In the genomic region with DNA sequence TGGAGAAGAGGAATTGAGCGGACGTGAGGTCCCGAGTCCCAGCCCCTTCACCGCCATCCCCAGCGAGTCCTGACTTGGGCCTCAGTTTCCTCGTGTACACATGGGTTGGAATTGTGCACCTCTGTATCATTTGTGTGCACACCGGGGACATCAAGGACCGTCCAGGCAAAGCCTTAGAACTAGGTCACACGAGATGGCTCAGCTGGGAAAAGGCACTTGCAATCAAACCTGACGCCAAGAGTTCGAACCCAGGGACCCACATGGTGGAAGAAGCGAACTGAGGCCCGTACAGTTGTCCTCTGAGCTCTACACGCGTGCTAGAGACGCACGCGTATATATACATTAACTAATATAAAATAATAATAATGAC, we compare ENCODE assay signal across 7 mouse cellular contexts. TPM values are rescaled to one million over a fixed set of nuclear protein-coding genes. Genes with fewer than 3 reads are reported as not detected.
DNase-seq lines count a peak whose midpoint lies in the region; ATAC-seq and TF ChIP-seq lines count a peak whose summit lies in the region.

No protein-coding gene starts in this region.

- H3K27me3 ChIP-seq in lung, postnatal 0 days (replicated peaks; ENCODE audit: insufficient read depth, low read length), result no peaks in the 10 kb centered on the region
- no peaks in the 10 kb centered on the region for H3K27me3 ChIP-seq in limb, embryonic 11.5 days (ENCODE audit: control insufficient read depth, insufficient read depth, low read length)
- H3K27me3 ChIP-seq in small intestine, adult 2 months (ENCODE audit: control insufficient read depth, insufficient read depth, low read length), result no peaks in the 10 kb centered on the region

- no peaks in the 10 kb centered on the region for H3K9me3 ChIP-seq in lung, postnatal 0 days (ENCODE audit: low read length)
- no peaks in the 10 kb centered on the region for H3K9me3 ChIP-seq in limb, embryonic 11.5 days (ENCODE audit: control insufficient read depth, low read length)

- H3K9ac ChIP-seq in lung, postnatal 0 days (replicated peaks; ENCODE audit: low read depth), result peak overlapping the region; percentile 66
- H3K9ac ChIP-seq in limb, embryonic 11.5 days (ENCODE audit: low read length), result peak overlapping the region; percentile 64

- TF ChIP-seq EP300 in lung, postnatal 0 days (IDR thresholded peaks at IDR 0.05), result no peak

- 6% methylated on average over 15 of the region's 18 CpGs for WGBS in lung, postnatal 0 days
- 5% methylated on average over 18 of the region's 18 CpGs for WGBS in limb, embryonic 11.5 days
- 4% methylated on average over 18 of the region's 18 CpGs for WGBS in small intestine, adult 2 months

- H3K36me3 ChIP-seq in lung, postnatal 0 days (ENCODE audit: insufficient read depth, low read length), result no peaks in the 10 kb centered on the region
- H3K36me3 ChIP-seq in limb, embryonic 11.5 days (ENCODE audit: control insufficient read depth, insufficient read depth, low read length), result no peaks in the 10 kb centered on the region; the same call in 1 of the 2 replicates
- no peaks in the 10 kb centered on the region for H3K36me3 ChIP-seq in small intestine, adult 2 months (ENCODE audit: control insufficient read depth, insufficient read depth, low read length)

- DNase-seq in lung, postnatal 0 days (ENCODE audit: low spot score), result no peak
- no peak for DNase-seq in lung, adult 18-20 months
- DNase-seq in limb, embryonic 11.5 days (ENCODE audit: low spot score), result peak; percentile 58
- DNase-seq in ovary, postnatal 10 days (ENCODE audit: low spot score), result no peak

- H3K4me1 ChIP-seq in lung, postnatal 0 days (ENCODE audit: insufficient read depth, low read depth, low read length), result peaks cover 5% of the 10 kb centered on the region
- H3K4me1 ChIP-seq in embryonic fibroblast, embryonic 13.5 days (ENCODE audit: control insufficient read depth, insufficient read depth, low read length), result no peaks in the 10 kb centered on the region
- peaks cover 3% of the 10 kb centered on the region for H3K4me1 ChIP-seq in limb, embryonic 11.5 days (ENCODE audit: control insufficient read depth, insufficient read depth, low read length)
- H3K4me1 ChIP-seq in small intestine, adult 2 months (ENCODE audit: control insufficient read depth, insufficient read depth, insufficient read length, low read length), result peaks cover 16% of the 10 kb centered on the region

- TF ChIP-seq CTCF in lung, postnatal 0 days (IDR thresholded peaks at IDR 0.05), result no peak
- TF ChIP-seq CTCF in embryonic fibroblast, embryonic 13.5 days (IDR thresholded peaks at IDR 0.05; ENCODE audit: borderline replicate concordance, insufficient read depth, low read length), result no peak
- TF ChIP-seq CTCF in small intestine, adult 2 months (IDR thresholded peaks at IDR 0.05; ENCODE audit: extremely low read depth, insufficient read length, insufficient replicate concordance, low read depth, low read length), result no peak

- no peak for ATAC-seq in lung, postnatal 0 days
- ATAC-seq in limb, embryonic 11.5 days (ENCODE audit: insufficient number of reproducible peaks, low FRiP score, low TSS enrichment, low read depth), result no peak
- no peak for ATAC-seq in megakaryocyte-erythroid progenitor cell, adult 5-6 weeks (replicated peaks; ENCODE audit: low FRiP score, low TSS enrichment, poor library complexity, severe bottlenecking)

- peak overlapping the region; percentile 67 for H3K4me3 ChIP-seq in lung, postnatal 0 days (ENCODE audit: low read depth, low read length)
- H3K4me3 ChIP-seq in embryonic fibroblast, embryonic 13.5 days (ENCODE audit: insufficient read depth, low read length), result peak overlapping the region; percentile 68
- peak overlapping the region; percentile 81 for H3K4me3 ChIP-seq in limb, embryonic 11.5 days (ENCODE audit: low read depth, low read length)
- peak overlapping the region; percentile 83 for H3K4me3 ChIP-seq in small intestine, adult 2 months (ENCODE audit: low read depth, low read length)

- no peak for TF ChIP-seq POLR2A in embryonic fibroblast, embryonic 13.5 days (IDR thresholded peaks at IDR 0.05; ENCODE audit: low read depth, low read length)
- no peak for TF ChIP-seq POLR2A in small intestine, adult 2 months (IDR thresholded peaks at IDR 0.05; ENCODE audit: low read depth, low read length)

- peak overlapping the region; percentile 81; the same call in 1 of the 2 replicates for H3K27ac ChIP-seq in lung, postnatal 0 days (ENCODE audit: low read length)
- H3K27ac ChIP-seq in embryonic fibroblast, embryonic 13.5 days (ENCODE audit: insufficient read depth, low read length), result no peak overlapping the region
- peak overlapping the region; percentile 39; the same call in 1 of the 2 replicates for H3K27ac ChIP-seq in limb, embryonic 11.5 days (replicated peaks; ENCODE audit: low read depth, low read length)
- no peak overlapping the region for H3K27ac ChIP-seq in small intestine, adult 2 months (ENCODE audit: insufficient read depth, low read depth, low read length)

- peak overlapping the region; percentile 83 for H3K4me2 ChIP-seq in lung, postnatal 0 days (replicated peaks; ENCODE audit: low read depth, low read length)
- H3K4me2 ChIP-seq in limb, embryonic 11.5 days (ENCODE audit: low read depth, severe bottlenecking), result peak overlapping the region; percentile 96

RNA-seq across cellular contexts. Expression of gene Bloc1s3, which starts 0.6 kb away (rescaled TPM):
- 2.6 and 3.0 TPM in 2 replicates for polyA plus RNA-seq in lung, postnatal 0 days (2015; fragmentation: Nextera tagmentation; extraction: Ambion mirVana)
- polyA plus RNA-seq in embryonic fibroblast, embryonic 13.5 days (2011; ENCODE audit: insufficient read length, low read depth, missing spikeins), result 5.9 and 6.1 TPM in 2 replicates
- polyA plus RNA-seq in limb, embryonic 11.5 days (2014; fragmentation: Nextera tagmentation; extraction: Ambion mirVana), result 2.3 and 2.7 TPM in 2 replicates
- 11.9 and 24.9 TPM in 2 replicates for polyA plus RNA-seq in small intestine, adult 2 months (2012; rRNA removed)
- total RNA-seq in megakaryocyte-erythroid progenitor cell, adult 5-6 weeks (2014; fragmentation: Nextera tagmentation), result 3.4 and 3.6 TPM in 2 replicates
- total RNA-seq in megakaryocyte-erythroid progenitor cell, adult 5-6 weeks (2017), result 3.6 and 4.7 TPM in 2 replicates

RNA-seq across cellular contexts. Expression of gene Trappc6a, which starts 0.6 kb away (rescaled TPM):
- polyA plus RNA-seq in lung, postnatal 0 days (2015; fragmentation: Nextera tagmentation; extraction: Ambion mirVana), result 85.5 and 91.9 TPM in 2 replicates
- polyA plus RNA-seq in embryonic fibroblast, embryonic 13.5 days (2011; ENCODE audit: insufficient read length, low read depth, missing spikeins), result 15.2 and 23.4 TPM in 2 replicates
- polyA plus RNA-seq in limb, embryonic 11.5 days (2014; fragmentation: Nextera tagmentation; extraction: Ambion mirVana), result 73.3 and 82.3 TPM in 2 replicates
- 56.3 and 120 TPM in 2 replicates for polyA plus RNA-seq in small intestine, adult 2 months (2012; rRNA removed)
- 89.3 and 96.3 TPM in 2 replicates for total RNA-seq in megakaryocyte-erythroid progenitor cell, adult 5-6 weeks (2014; fragmentation: Nextera tagmentation)
- 22.6 and 23.6 TPM in 2 replicates for total RNA-seq in megakaryocyte-erythroid progenitor cell, adult 5-6 weeks (2017)

RNA-seq across cellular contexts. Expression of gene Nkpd1, which starts 10.0 kb away (rescaled TPM):
- 0.05 and 0.15 TPM in 2 replicates for polyA plus RNA-seq in lung, postnatal 0 days (2015; fragmentation: Nextera tagmentation; extraction: Ambion mirVana)
- polyA plus RNA-seq in embryonic fibroblast, embryonic 13.5 days (2011; ENCODE audit: insufficient read length, low read depth, missing spikeins), result not detected in 2 replicates
- 0.12 and 0.16 TPM in 2 replicates for polyA plus RNA-seq in limb, embryonic 11.5 days (2014; fragmentation: Nextera tagmentation; extraction: Ambion mirVana)
- polyA plus RNA-seq in small intestine, adult 2 months (2012; rRNA removed), result 0.23 and 0.43 TPM in 2 replicates
- total RNA-seq in megakaryocyte-erythroid progenitor cell, adult 5-6 weeks (2014; fragmentation: Nextera tagmentation), result 0.20 TPM in 1 of 2 replicates, not detected in the other
- total RNA-seq in megakaryocyte-erythroid progenitor cell, adult 5-6 weeks (2017), result not detected in 2 replicates

RNA-seq across cellular contexts. Expression of gene Exoc3l2, which starts 44.5 kb away (rescaled TPM):
- 1.1 and 1.4 TPM in 2 replicates for polyA plus RNA-seq in lung, postnatal 0 days (2015; fragmentation: Nextera tagmentation; extraction: Ambion mirVana)
- not detected in 2 replicates for polyA plus RNA-seq in embryonic fibroblast, embryonic 13.5 days (2011; ENCODE audit: insufficient read length, low read depth, missing spikeins)
- polyA plus RNA-seq in limb, embryonic 11.5 days (2014; fragmentation: Nextera tagmentation; extraction: Ambion mirVana), result 1.8 and 2.2 TPM in 2 replicates
- polyA plus RNA-seq in small intestine, adult 2 months (2012; rRNA removed), result 6.5 and 12.0 TPM in 2 replicates
- total RNA-seq in megakaryocyte-erythroid progenitor cell, adult 5-6 weeks (2014; fragmentation: Nextera tagmentation), result 1.7 and 2.3 TPM in 2 replicates
- total RNA-seq in megakaryocyte-erythroid progenitor cell, adult 5-6 weeks (2017), result 1.0 and 1.5 TPM in 2 replicates

RNA-seq across cellular contexts. Expression of gene Mark4, which starts 49.0 kb away (rescaled TPM):
- polyA plus RNA-seq in lung, postnatal 0 days (2015; fragmentation: Nextera tagmentation; extraction: Ambion mirVana), result 7.4 and 7.9 TPM in 2 replicates
- polyA plus RNA-seq in embryonic fibroblast, embryonic 13.5 days (2011; ENCODE audit: insufficient read length, low read depth, missing spikeins), result 27.4 and 29.1 TPM in 2 replicates
- polyA plus RNA-seq in limb, embryonic 11.5 days (2014; fragmentation: Nextera tagmentation; extraction: Ambion mirVana), result 10.0 and 10.8 TPM in 2 replicates
- polyA plus RNA-seq in small intestine, adult 2 months (2012; rRNA removed), result 11.6 and 27.4 TPM in 2 replicates
- total RNA-seq in megakaryocyte-erythroid progenitor cell, adult 5-6 weeks (2014; fragmentation: Nextera tagmentation), result 7.8 and 11.3 TPM in 2 replicates
- total RNA-seq in megakaryocyte-erythroid progenitor cell, adult 5-6 weeks (2017), result 3.0 and 3.1 TPM in 2 replicates

Comparison
In these comparisons a context has a peak if more than half of its experiments do, and no peak if none do; other contexts are left out.
1. H3K27ac ChIP-seq: peak in lung, postnatal 0 days (single experiment) and limb, embryonic 11.5 days (single experiment); none in embryonic fibroblast, embryonic 13.5 days (single experiment) and small intestine, adult 2 months (single experiment).
2. Peak in every context shown above with its lines, with median percentiles within 50 percentile points of each other: H3K4me3 ChIP-seq.